Mouse (Mus musculus) midbrain, embryonic 11.5 days (tissue): ENCODE measurements at regions not wholly inside any gene's neighbourhood (a gene's known extent, or its start where the extent isn't known, plus 50 kb on each side); places are given as distances from the start of the nearest gene placed in this dataset.
A peak's percentile ranks its signal among the peaks of the same experiment; 100 is the strongest.

Experiments used
- ATAC-seq: fragments of 200-750 bp; cut with Nextera tagmentation; 2 replicates; pipeline ENCODE4 v1.8.0; 2017; ENCODE audit warnings: moderate TSS enrichment, moderate library complexity; ENCODE audit not compliant: low FRiP score
- DNase-seq: peaks from one replicate; pipeline ENCODE4 v3.0.0; 2015; ENCODE audit warnings: low spot score; ENCODE audit errors: missing footprints
- H3K27ac ChIP-seq: fragments of 300-500 bp; sonication (generic); 2 replicates; pipeline ENCODE4 v1.5.1; 2014; ENCODE audit warnings: low read depth, low read length
- H3K27me3 ChIP-seq: fragments of 300-500 bp; sonication (generic); 2 replicates; pipeline ENCODE4 v1.6.1; 2014; ENCODE audit warnings: mild to moderate bottlenecking, low read length, moderate library complexity, mixed read lengths; ENCODE audit not compliant: control insufficient read depth, insufficient read depth
- H3K36me3 ChIP-seq: fragments of 300-500 bp; sonication (generic); 2 replicates; pipeline ENCODE4 v1.6.1; 2014; ENCODE audit warnings: mild to moderate bottlenecking, low read length, moderate library complexity, mixed read lengths; ENCODE audit not compliant: control insufficient read depth, insufficient read depth
- H3K4me1 ChIP-seq: fragments of 300-500 bp; sonication (generic); 2 replicates; pipeline ENCODE4 v1.6.1; 2014; ENCODE audit warnings: low read length; ENCODE audit not compliant: control insufficient read depth, insufficient read depth
- H3K4me2 ChIP-seq: fragments of 300-500 bp; sonication (generic); 2 replicates; pipeline ENCODE4 v1.6.1; 2014; ENCODE audit warnings: mild to moderate bottlenecking, moderate library complexity
- H3K4me3 ChIP-seq: fragments of 300-500 bp; sonication (generic); 2 replicates; pipeline ENCODE4 v1.5.1; 2014; ENCODE audit warnings: low read depth, low read length
- H3K9ac ChIP-seq: fragments of 300-500 bp; sonication (generic); 2 replicates; pipeline ENCODE4 v1.6.1; 2014; ENCODE audit warnings: low read length
- H3K9me3 ChIP-seq: fragments of 300-500 bp; sonication (generic); 2 replicates; pipeline ENCODE4 v1.6.1; 2016; ENCODE audit warnings: low read length; ENCODE audit not compliant: control insufficient read depth
- WGBS: fragments of 180-500 bp; shearing (Covaris S2); extraction: QIAGEN DNeasy Blood & Tissue Kit; methylation state at CpG from one replicate; pipeline ENCODE4 v1.1.7; 2014; 5-methylcytosine and 5-hydroxymethylcytosine counted together

DNA sequence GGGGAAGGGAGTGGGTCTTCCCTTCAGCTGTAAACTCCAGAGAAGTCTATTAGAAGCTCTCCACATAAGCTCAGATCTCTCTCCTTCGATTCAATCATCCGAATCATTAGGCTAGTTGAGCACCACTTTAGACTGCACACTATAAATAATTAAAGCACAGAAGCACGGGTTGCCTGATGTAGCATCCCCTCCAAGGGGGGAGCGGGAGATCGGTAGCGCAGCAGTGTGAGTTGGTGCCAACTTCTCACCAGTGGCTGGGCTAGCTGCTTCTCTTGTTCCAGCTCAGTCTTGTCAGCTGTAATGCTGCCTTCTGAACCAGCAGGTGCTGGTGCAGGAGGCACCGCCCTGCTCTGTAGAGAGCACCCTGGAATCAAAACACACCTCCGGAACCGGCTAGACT is 78.6 kb downstream of the A830031A19Rik start:
- H3K4me1 ChIP-seq: no peaks in the 10 kb centered on the region
- 87% methylated on average over 9 of the region's 9 CpGs for WGBS
- H3K4me3 ChIP-seq: no peak overlapping the region
- H3K36me3 ChIP-seq: no peaks in the 10 kb centered on the region
- H3K9me3 ChIP-seq: no peaks in the 10 kb centered on the region
- H3K4me2 ChIP-seq: no peak overlapping the region
- H3K27ac ChIP-seq: no peak overlapping the region
- H3K27me3 ChIP-seq: no peaks in the 10 kb centered on the region
- ATAC-seq: no peak
- DNase-seq: no peak
- H3K9ac ChIP-seq: no peak overlapping the region

DNA sequence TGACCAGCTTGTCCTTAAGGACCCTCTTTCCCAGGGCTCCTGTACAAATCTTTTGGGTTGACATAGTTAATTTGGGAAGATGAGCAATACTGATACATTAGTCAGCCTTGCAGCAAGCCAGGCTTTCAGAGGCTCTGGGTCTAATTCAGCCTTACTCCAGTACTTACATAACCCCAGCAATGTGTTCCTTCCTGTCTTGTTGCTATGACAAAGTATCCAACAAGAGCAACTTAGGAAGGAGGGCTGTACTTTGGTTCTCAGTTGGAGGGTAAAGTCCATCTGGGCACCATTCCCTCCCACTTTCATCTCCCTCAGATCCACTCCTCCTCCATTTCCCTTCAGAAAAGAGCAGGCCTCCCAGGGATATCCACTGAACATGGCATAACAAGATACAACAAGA is 80.7 kb downstream of the A830031A19Rik start:
- H3K36me3 ChIP-seq: no peaks in the 10 kb centered on the region
- ATAC-seq (no peak), DNase-seq (no peak)
- no peaks in the 10 kb centered on the region for H3K27me3 ChIP-seq
- H3K9me3 ChIP-seq: no peaks in the 10 kb centered on the region
- H3K4me1 ChIP-seq: no peaks in the 10 kb centered on the region
- no peak overlapping the region for H3K4me3 ChIP-seq
- H3K9ac ChIP-seq: no peak overlapping the region
- no peak overlapping the region for H3K4me2 ChIP-seq
- H3K27ac ChIP-seq: no peak overlapping the region

DNA sequence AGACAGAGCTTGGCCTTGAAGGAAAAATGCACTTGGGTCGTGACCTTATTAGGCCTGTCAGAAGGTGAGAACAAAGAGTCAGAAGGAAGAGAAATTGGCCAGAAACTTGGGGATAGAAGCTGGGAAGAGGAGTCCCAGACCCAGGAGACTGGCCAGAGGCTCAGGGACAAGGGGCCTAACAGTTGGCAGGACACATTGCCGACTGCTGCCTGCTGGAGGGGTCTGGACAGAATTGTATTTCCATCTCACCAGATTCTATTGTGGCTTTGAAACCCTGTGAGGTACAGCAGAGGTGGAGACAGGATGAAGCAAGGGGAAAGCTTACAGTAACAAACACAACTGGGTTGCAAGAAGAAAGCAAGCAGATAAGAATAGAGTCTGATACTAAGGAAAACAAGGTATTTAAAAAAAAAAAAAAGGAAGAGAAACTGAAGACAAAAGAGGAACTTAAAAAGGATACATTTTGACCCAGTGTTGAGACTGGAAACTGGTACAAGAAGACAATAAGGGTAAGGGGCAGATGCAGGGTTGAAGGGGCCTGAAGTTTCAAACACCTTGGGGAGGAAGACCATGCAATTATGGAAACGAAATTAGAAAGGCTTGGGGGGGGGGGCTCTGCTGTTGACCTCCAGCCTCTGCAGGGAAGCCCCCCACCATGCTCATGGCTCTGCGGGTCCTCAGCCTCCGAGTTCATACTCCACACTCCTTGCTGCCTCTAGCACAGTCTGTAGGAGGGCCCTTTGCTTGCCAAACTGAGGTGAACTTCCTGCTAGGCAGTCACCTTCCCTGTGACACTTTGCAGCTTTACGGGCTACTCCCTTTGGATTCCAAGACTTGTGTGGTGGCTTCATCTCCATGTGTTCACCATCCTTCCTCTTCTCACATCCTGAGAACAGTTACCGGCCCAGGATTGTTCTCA is 87.1 kb downstream of the A830031A19Rik start:
- Histone ChIP-seq H3K4me2 (no peak overlapping the region), H3K36me3 (no peaks in the 10 kb centered on the region), H3K9ac (no peak overlapping the region), H3K4me3 (no peak overlapping the region), H3K9me3 (no peaks in the 10 kb centered on the region), H3K27ac (no peak overlapping the region), H3K27me3 (peaks cover 20% of the 10 kb centered on the region), H3K4me1 (no peaks in the 10 kb centered on the region)
- DNase-seq: no peak
- WGBS: 77% methylated on average over 7 of the region's 7 CpGs
- ATAC-seq: no peak

DNA sequence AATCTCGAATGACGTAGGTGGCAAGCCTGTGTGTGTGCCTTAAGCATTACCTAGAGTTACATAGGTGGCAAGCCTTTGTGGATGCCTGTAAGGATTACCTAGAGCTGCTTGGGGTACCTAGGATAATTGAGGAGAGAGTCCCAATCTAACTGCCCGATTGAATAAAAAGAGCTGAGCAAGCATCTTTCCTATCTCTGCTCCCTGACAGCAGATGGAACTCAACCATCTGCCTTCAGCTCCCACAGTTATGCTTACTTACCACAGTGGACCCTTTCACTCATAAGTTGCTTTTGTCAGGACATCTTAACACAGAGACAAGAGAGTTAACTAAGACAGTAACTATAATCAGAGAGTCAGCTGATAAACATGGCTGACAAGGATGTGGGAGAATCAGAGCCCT is 89.6 kb downstream of the A830031A19Rik start:
- peaks cover 30% of the 10 kb centered on the region for H3K27me3 ChIP-seq
- no peak overlapping the region for H3K9ac ChIP-seq
- no peak for DNase-seq
- no peak overlapping the region for H3K27ac ChIP-seq
- H3K9me3 ChIP-seq: no peaks in the 10 kb centered on the region
- H3K36me3 ChIP-seq: no peaks in the 10 kb centered on the region
- no peak overlapping the region for H3K4me3 ChIP-seq
- H3K4me1 ChIP-seq: no peaks in the 10 kb centered on the region
- no peak for ATAC-seq
- 90% methylated on average over 3 of the region's 3 CpGs for WGBS
- no peak overlapping the region for H3K4me2 ChIP-seq

DNA sequence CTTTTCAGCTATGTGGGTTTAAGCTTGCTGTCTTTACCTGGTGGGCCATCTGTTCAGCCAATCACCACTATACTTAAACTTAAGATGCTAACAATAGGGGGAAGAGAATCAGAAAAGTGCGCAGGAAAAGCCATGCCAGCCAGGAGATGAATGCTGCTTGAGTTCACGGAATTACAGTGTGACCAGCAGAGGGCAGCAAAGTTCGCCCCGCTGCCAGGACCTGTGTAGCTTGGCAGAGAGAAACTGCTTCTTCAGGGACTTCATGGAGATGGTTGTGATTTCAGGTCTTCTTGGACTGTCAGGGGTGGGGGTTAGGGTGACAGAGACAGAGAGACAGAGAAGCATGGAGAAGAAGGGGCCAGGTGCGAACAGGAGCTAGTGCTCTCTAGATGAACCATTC is 84.3 kb upstream of the Papolg start:
- no peak overlapping the region for H3K4me3 ChIP-seq
- no peak overlapping the region for H3K9ac ChIP-seq
- H3K9me3 ChIP-seq: no peaks in the 10 kb centered on the region
- H3K36me3 ChIP-seq: no peaks in the 10 kb centered on the region
- no peak overlapping the region for H3K4me2 ChIP-seq
- WGBS: 7% methylated on average over 5 of the region's 5 CpGs
- peaks cover 27% of the 10 kb centered on the region for H3K27me3 ChIP-seq
- no peak overlapping the region for H3K27ac ChIP-seq
- ATAC-seq: peak; percentile 75
- H3K4me1 ChIP-seq: no peaks in the 10 kb centered on the region
- peak; percentile 97 for DNase-seq

DNA sequence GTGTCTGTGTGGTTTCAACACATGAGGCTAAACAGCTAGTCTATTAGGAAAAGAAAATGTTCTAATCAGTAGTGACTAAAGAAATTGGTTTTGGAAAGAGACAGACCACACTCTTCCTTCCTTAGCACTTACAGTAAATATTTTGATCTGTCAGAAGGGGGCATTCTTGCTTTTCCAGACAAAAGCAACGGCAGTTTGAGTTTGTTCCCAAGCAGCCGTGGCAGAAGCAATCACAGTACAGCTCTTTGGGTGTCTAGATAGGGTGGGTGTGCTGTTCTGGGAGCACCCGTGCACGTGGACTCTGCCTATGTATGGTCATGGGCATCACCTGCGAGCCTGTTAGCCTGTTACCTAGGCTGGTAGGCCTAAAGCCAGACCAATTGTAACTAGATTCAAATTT is 83.2 kb upstream of the Papolg start:
- H3K4me1 ChIP-seq: no peaks in the 10 kb centered on the region
- no peak for DNase-seq
- H3K9ac ChIP-seq: no peak overlapping the region
- no peak overlapping the region for H3K4me3 ChIP-seq
- 79% methylated on average over 5 of the region's 5 CpGs for WGBS
- no peak for ATAC-seq
- peaks cover 21% of the 10 kb centered on the region for H3K27me3 ChIP-seq
- H3K9me3 ChIP-seq: no peaks in the 10 kb centered on the region
- no peaks in the 10 kb centered on the region for H3K36me3 ChIP-seq
- no peak overlapping the region for H3K4me2 ChIP-seq
- no peak overlapping the region for H3K27ac ChIP-seq

DNA sequence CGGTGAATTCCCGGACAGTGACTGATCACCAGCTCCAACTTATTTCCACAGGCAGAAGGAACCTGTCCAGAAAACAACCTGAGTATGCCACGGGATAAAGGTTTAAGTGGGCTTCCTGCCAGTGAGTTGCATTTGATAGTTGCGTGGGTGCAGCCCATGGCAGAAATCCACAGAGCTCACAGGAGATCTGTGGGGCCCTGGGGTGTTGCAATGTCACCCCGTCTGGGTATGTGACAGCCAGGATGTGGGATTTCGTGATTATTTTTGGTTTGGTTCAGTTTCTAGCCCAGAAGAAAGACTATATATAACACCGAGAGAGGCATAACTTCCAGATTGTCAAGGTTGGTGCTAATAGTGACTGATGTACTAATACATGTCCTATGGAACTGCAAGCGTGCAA is 82.0 kb upstream of the Papolg start:
- H3K27me3 ChIP-seq: peaks cover 16% of the 10 kb centered on the region
- WGBS: 90% methylated on average over 8 of the region's 8 CpGs
- no peak for ATAC-seq
- H3K27ac ChIP-seq: no peak overlapping the region
- H3K9ac ChIP-seq: no peak overlapping the region
- no peaks in the 10 kb centered on the region for H3K9me3 ChIP-seq
- DNase-seq: no peak
- no peak overlapping the region for H3K4me2 ChIP-seq
- no peaks in the 10 kb centered on the region for H3K36me3 ChIP-seq
- no peak overlapping the region for H3K4me3 ChIP-seq
- H3K4me1 ChIP-seq: no peaks in the 10 kb centered on the region

DNA sequence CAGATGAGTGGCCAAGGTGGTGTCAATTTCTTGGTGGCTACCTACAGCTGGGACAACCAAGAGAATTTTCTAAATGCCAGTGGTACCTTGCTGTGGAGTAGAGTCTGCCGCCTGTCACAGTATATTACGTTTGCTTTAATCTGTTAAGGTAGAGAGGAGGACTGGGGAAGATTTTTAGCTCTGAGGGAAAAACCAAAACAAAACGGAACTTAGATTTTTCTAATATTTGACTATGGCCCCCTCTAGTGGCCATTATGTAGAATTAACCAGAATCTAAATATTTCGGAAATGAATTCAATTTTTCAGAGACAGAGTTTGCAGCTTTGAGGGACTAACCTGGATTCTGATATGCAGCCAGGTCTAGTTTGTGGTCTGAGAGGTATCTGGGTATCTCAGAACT is 59.3 kb upstream of the Papolg start:
- Histone ChIP-seq H3K4me2 (no peak overlapping the region), H3K36me3 (no peaks in the 10 kb centered on the region), H3K4me1 (no peaks in the 10 kb centered on the region), H3K9ac (no peak overlapping the region), H3K4me3 (no peak overlapping the region), H3K27me3 (no peaks in the 10 kb centered on the region), H3K27ac (no peak overlapping the region), H3K9me3 (no peaks in the 10 kb centered on the region)
- ATAC-seq (no peak), DNase-seq (peak; percentile 89)
- WGBS: 8% methylated on average over 4 of the region's 4 CpGs

DNA sequence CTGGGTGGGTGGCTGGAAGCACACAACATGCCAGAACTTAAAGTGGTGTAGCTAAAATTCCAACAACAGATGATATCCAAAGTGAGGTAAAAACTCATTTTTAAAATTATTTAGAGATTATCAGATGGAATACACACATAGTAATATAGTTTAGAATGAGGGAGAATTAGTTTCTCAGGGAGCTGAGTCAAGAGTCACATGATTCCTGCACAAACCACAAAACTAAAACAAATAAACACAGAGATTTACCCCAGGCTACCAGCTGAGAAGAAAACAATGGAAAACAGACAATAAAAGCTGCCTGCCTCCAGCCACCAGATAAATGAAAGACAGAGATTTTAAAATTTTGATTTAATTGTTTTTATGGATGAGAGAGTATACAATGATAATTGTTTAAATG is 50.9 kb upstream of the Papolg start:
- H3K27ac ChIP-seq: no peak overlapping the region
- no peak overlapping the region for H3K4me3 ChIP-seq
- H3K4me2 ChIP-seq: no peak overlapping the region
- no peaks in the 10 kb centered on the region for H3K36me3 ChIP-seq
- ATAC-seq (no peak), DNase-seq (no peak)
- H3K27me3 ChIP-seq: no peaks in the 10 kb centered on the region
- no peak overlapping the region for H3K9ac ChIP-seq
- no peaks in the 10 kb centered on the region for H3K9me3 ChIP-seq
- no peaks in the 10 kb centered on the region for H3K4me1 ChIP-seq
